Mouse (Mus musculus) olfactory bulb, adult 2 months (tissue): ENCODE measurements around the gene Usp5.

ENCODE experiments used
- CTCF ChIP-seq: fragments of 200-500 bp; IDR thresholded peaks from 2 replicates; pipeline ENCODE4 v1.5.1; 2012; ENCODE audit warnings: low read depth, mild to moderate bottlenecking, low read length, moderate library complexity; ENCODE audit not compliant: insufficient read depth
- POLR2A ChIP-seq: fragments of 200-500 bp; IDR thresholded peaks from 2 replicates; pipeline ENCODE4 v1.6.1; 2012; ENCODE audit warnings: mild to moderate bottlenecking, low read depth, low read length, moderate library complexity; ENCODE audit not compliant: insufficient read depth

DNA sequence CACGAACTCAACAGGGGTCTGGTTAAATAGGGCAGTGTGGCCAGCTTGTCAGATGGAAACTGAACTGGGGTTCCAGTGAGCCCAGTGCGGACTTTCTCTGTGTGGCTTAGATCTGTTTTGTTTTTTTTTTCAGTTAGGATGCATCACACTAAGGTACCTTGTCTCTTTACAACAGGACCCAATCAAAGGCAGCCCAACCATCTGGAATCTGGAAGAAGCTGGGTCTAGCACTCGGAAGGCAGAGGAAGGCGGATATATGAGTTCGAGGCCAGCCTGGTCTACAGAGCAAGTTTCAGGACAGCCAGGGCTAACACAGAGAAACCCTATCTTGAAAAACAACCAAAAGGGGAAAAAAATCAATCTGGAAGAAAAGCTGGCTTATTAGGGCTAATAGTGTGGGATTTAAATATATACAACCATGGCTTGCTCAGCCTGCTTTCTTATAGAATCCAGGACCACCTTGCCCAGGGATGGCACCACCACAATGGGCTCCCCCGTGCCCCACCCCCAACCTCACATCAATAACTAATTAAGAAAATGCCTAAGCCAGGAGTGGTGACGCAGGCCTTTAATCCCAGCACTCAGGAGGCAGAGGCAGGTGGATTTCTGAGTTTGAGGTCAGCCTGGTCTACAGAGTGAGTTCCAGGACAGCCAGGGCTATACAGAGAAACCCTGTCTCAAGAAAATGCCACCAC, 22.7 kb downstream of the Usp5 start:
- TF ChIP-seq POLR2A, result no peak
- TF ChIP-seq CTCF, result no peak
